Mouse (Mus musculus): ENCODE measurements around the gene Runx3.

The Runx3 gene

DNA sequence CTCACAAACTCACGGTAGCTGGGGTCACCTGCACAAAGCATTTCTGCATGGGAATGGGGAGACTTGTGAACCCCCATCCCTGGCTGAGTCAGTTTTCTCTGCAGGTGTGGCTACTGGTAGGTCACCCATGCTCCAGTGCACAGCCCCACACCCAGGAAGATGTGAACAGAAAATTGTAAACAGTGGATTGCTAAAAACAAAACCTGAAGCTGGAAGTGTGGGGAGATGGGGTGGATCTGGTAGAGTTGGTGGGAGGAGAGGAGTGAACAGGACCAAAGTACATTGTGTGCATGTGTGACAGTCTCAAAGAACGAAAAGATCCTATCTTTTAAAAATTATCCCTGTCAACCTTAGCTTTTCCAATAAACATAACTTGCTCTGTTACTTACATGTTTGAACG lies 100.2 kb downstream of the Runx3 start:
- no peak for DNase-seq (ENCODE audit: low spot score)

- no peak for DNase-seq (ENCODE audit: low spot score)
Measured at GRCm38 (mm10) chr4:135221632-135222407, 101.4 kb downstream of the Runx3 start.

GRCm38 (mm10) chr4:135223808-135224207 lies 103.4 kb downstream of the Runx3 start:
- DNase-seq (ENCODE audit: low spot score), result no peak

DNA sequence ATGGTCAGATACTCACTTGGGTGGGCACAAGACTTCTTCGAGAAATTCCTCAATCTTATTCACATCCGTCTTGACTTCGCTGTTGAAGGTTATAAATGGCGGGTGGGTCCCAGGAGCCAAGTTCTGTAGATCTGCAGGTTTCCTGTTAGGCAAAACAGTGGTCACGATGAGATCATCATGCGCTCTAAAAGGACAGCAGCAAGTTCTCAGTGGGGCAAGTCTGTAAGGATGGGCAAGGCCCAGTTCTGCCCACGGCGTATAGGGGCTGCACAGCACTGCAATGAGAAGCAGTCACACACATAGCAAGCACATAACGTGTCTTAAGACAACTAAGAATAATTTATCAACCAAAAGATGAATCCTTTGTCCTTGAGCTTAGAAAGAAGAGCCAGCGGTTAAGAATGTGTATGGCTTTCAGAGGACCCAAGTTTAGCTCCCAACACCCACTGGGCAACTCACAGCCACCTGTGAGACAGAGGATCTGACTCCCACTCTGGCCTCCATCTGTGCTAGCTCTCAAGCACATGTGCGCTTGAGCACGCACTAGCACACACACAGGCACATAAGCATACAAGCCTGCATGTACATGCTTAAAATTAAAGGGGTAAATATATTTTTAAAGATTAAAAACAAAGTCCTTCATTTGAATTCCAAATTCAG lies 105.7 kb downstream of the Runx3 start:
- DNase-seq (ENCODE audit: low spot score), result no peak

All from adipocyte (in vitro differentiated cells).